Mouse (Mus musculus) ES-Bruce4 (cell line): ENCODE measurements around the gene Stat5b.
A peak's percentile ranks its signal among the peaks of the same experiment; 100 is the strongest.

Source experiments
- CTCF ChIP-seq: IDR thresholded peaks from one replicate; pipeline ENCODE4 v1.8.1; 2011; ENCODE audit warnings: low read depth, low read length
- EP300 ChIP-seq: IDR thresholded peaks from 2 replicates; pipeline ENCODE4 v1.6.1; 2011; ENCODE audit warnings: low read depth, low read length; ENCODE audit not compliant: insufficient read depth
- POLR2A ChIP-seq: IDR thresholded peaks from one replicate; pipeline ENCODE4 v1.8.1; 2011; ENCODE audit warnings: low read length; ENCODE audit not compliant: insufficient read depth

DNA sequence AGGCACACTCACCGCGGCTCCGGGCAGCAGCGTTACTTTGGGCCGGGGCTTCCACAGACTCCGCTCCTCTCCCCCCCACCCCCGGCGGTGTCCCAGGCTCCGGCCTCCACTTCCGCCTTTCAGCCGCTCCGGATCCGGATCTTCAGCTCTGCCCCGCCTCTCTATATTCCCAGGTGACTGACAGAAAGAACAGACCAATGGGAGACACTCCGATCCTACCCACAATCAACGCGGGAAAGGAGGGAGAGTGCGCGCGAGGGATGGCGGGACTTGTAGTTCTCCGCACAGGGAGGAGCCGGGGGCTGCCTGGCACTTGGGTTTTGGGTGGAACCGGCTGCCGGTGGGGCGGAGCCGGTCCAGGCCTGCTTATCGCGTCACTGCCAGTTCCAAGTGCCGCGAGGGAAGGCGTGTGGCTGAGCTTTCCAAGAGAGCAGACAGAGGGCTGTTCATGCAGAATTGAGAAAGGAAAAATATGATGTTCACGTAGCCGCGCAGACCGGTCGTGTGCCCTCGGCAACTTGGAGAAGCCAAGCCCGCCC, 112.4 kb downstream of the Stat5b start, which contains the start of gene Rab5c:
- TF ChIP-seq CTCF (no peak), POLR2A (peak; percentile 83), EP300 (no peak; the same call in 1 of the 2 replicates)
